Mouse (Mus musculus): Measurements from ENCODE around the gene Auts2. TPM values are rescaled to one million over a fixed set of nuclear protein-coding genes. Genes with fewer than 3 reads are reported as not detected.

The Auts2 gene
- polyA plus RNA-seq, 1 experiment from 2014 or later, result 17.9 TPM

DNA sequence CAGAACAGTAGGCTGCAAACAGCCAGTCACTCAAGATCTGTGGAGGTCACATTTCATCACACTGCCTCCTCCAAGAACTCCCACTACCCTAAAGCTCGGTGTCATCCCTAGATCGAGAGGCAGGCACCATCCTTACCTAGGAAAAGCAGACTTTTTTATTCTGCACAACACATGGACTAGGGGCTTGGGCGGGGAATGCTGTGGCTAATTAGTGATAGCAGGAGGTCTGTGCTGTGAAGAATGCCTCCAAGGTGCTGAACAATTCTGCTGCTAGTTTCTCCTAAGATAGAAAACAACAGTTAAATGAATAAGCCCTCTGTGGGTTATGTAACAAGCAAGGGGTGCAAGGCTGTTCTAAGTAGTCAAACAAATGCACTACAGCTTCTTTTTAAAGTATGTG lies 717.7 kb downstream of the Auts2 start:
- no peaks in the 10 kb centered on the region for H3K27me3 ChIP-seq (ENCODE audit: insufficient read depth, low read length)
- WGBS, result 37% methylated on average over 3 of the region's 3 CpGs

DNA sequence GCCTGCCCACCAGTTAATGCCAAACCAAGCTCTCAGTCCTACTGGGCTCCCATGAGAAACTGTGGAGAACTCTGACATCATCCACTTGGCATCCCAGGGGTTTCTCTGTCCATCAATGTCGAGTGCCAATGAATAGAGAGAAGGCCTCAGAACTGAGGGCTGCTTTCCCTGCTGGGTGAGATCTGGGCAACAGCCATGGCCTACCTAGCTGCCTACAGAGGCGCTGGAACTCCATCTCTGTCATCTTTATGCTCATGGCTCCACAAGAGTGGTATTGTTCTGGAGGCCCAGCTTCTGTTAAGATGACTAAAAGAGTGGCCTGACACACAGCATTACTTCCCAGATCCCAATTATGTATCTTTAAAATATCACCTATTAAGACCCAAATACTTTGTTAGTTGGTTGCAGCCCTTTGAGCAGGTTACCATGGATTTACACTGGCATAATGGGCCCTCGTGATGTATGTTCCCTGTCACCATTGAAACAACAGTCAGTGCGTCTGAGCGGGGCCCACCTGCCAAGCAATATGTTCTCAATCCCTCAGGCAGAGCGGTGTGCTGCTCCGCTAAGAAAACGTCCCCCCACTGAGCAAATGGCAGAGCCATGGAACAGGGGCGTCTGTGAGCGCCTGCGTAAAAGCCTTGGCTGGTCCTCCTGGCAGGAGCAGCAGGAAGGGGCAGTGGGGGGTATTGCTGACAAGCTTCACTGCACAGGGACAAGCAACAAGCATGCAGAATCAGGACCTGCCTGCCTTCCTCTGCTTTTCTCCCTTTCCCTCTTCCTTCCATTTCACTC lies 718.8 kb downstream of the Auts2 start:
- Histone ChIP-seq H3K36me3 (ENCODE audit: insufficient read depth, low read length) (no peaks in the 10 kb centered on the region), H3K9me3 (ENCODE audit: low read length) (no peaks in the 10 kb centered on the region), H3K27ac (ENCODE audit: low read length) (no peak overlapping the region), H3K4me3 (ENCODE audit: low read length) (no peak overlapping the region), H3K4me1 (ENCODE audit: insufficient read depth, low read length) (peaks cover 12% of the 10 kb centered on the region; the same call in 1 of the 2 replicates), H3K27me3 (ENCODE audit: insufficient read depth, low read length) (no peaks in the 10 kb centered on the region), H3K9ac (replicated peaks; ENCODE audit: low read length) (no peak overlapping the region), H3K4me2 (replicated peaks; ENCODE audit: low read depth, low read length) (0 out of 2 replicates have a peak overlapping the region, but pooled peaks have one; percentile 10)
- ATAC-seq (ENCODE audit: low FRiP score, low TSS enrichment), result peak; percentile 65
- WGBS, result 37% methylated on average over 11 of the region's 11 CpGs

More for the DNA sequence above, 717.7 kb downstream of the Auts2 start:
- Histone ChIP-seq H3K9me3 (ENCODE audit: low read length) (no peaks in the 10 kb centered on the region), H3K27ac (ENCODE audit: low read length) (no peak overlapping the region), H3K4me2 (replicated peaks; ENCODE audit: low read depth, low read length) (no peak overlapping the region), H3K4me1 (ENCODE audit: insufficient read depth, low read length) (peaks cover 17% of the 10 kb centered on the region; the same call in 1 of the 2 replicates), H3K9ac (replicated peaks; ENCODE audit: low read length) (no peak overlapping the region), H3K4me3 (ENCODE audit: low read length) (no peak overlapping the region), H3K36me3 (ENCODE audit: insufficient read depth, low read length) (no peaks in the 10 kb centered on the region)
- no peak for ATAC-seq (ENCODE audit: low FRiP score, low TSS enrichment)

- H3K4me2 ChIP-seq (replicated peaks; ENCODE audit: low read depth, low read length), result no peak overlapping the region
- H3K36me3 ChIP-seq (ENCODE audit: insufficient read depth, low read length), result no peaks in the 10 kb centered on the region
- no peaks in the 10 kb centered on the region for H3K27me3 ChIP-seq (ENCODE audit: insufficient read depth, low read length)
- H3K27ac ChIP-seq (ENCODE audit: low read length), result no peak overlapping the region
- H3K4me1 ChIP-seq (ENCODE audit: insufficient read depth, low read length), result peaks cover 12% of the 10 kb centered on the region; the same call in 1 of the 2 replicates
- 86% methylated on average over 4 of the region's 4 CpGs for WGBS
- H3K9ac ChIP-seq (replicated peaks; ENCODE audit: low read length), result no peak overlapping the region
- no peak overlapping the region for H3K4me3 ChIP-seq (ENCODE audit: low read length)
- no peak for ATAC-seq (ENCODE audit: low FRiP score, low TSS enrichment)
- H3K9me3 ChIP-seq (ENCODE audit: low read length), result no peaks in the 10 kb centered on the region
These were observed 721.7 kb downstream of the Auts2 start for GRCm38 (mm10) chr5:131821461-131821860.

DNA sequence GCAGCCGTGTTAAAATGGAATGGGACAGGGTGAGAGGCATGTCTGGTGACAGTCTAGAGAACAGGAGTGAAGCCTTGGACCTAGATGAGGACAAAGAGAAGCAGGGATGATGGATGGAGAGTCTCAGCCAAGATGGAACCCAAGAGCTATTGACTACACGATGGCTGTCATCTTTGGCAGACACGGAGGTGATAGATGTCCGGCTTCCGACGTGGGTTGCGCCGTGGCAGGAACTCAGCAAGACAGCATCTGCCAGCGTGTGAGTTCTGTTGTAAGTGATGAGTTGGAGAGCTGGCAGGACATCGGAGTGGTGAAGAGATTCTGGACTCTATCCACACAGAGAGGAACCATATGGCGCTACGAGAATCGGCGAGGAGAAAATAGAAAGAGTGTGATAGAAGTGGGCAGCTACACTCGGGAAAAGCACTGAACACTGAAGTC lies 723.9 kb downstream of the Auts2 start:
- 91% methylated on average over 15 of the region's 15 CpGs for whole genome bisulfite sequencing
- ATAC-seq (ENCODE audit: low FRiP score, low TSS enrichment), result no peak
- H3K4me3 ChIP-seq (ENCODE audit: low read length), result no peak overlapping the region

GRCm38 (mm10) chr5:131815498-131815897 lies 727.6 kb downstream of the Auts2 start:
- Histone ChIP-seq H3K4me3 (ENCODE audit: low read length) (no peak overlapping the region), H3K27ac (ENCODE audit: low read length) (no peak overlapping the region), H3K4me1 (ENCODE audit: insufficient read depth, low read length) (0 out of 2 replicates have a peak, but pooled peaks cover 5% of the 10 kb centered on the region), H3K9me3 (ENCODE audit: low read length) (no peaks in the 10 kb centered on the region), H3K9ac (replicated peaks; ENCODE audit: low read length) (no peak overlapping the region), H3K27me3 (ENCODE audit: insufficient read depth, low read length) (no peaks in the 10 kb centered on the region), H3K36me3 (ENCODE audit: insufficient read depth, low read length) (no peaks in the 10 kb centered on the region), H3K4me2 (replicated peaks; ENCODE audit: low read depth, low read length) (no peak overlapping the region)
- WGBS, result 54% methylated on average over 3 of the region's 3 CpGs
- no peak for ATAC-seq (ENCODE audit: low FRiP score, low TSS enrichment)

More for the DNA sequence above, 723.9 kb downstream of the Auts2 start:
- Histone ChIP-seq H3K27me3 (ENCODE audit: insufficient read depth, low read length) (no peaks in the 10 kb centered on the region), H3K9ac (replicated peaks; ENCODE audit: low read length) (no peak overlapping the region), H3K4me1 (ENCODE audit: insufficient read depth, low read length) (peaks cover 3% of the 10 kb centered on the region; the same call in 1 of the 2 replicates), H3K9me3 (ENCODE audit: low read length) (no peaks in the 10 kb centered on the region), H3K4me2 (replicated peaks; ENCODE audit: low read depth, low read length) (no peak overlapping the region), H3K36me3 (ENCODE audit: insufficient read depth, low read length) (no peaks in the 10 kb centered on the region), H3K27ac (ENCODE audit: low read length) (no peak overlapping the region)

GRCm38 (mm10) chr5:131814503-131815003 lies 728.6 kb downstream of the Auts2 start:
- H3K27me3 ChIP-seq (ENCODE audit: insufficient read depth, low read length), result no peaks in the 10 kb centered on the region
- no peaks in the 10 kb centered on the region for H3K36me3 ChIP-seq (ENCODE audit: insufficient read depth, low read length)
- H3K4me2 ChIP-seq (replicated peaks; ENCODE audit: low read depth, low read length), result no peak overlapping the region
- 0 out of 2 replicates have a peak, but pooled peaks cover 5% of the 10 kb centered on the region for H3K4me1 ChIP-seq (ENCODE audit: insufficient read depth, low read length)
- no peak overlapping the region for H3K9ac ChIP-seq (replicated peaks; ENCODE audit: low read length)
- 73% methylated on average over 9 of the region's 9 CpGs for WGBS
- H3K27ac ChIP-seq (ENCODE audit: low read length), result no peak overlapping the region
- no peak overlapping the region for H3K4me3 ChIP-seq (ENCODE audit: low read length)
- no peaks in the 10 kb centered on the region for H3K9me3 ChIP-seq (ENCODE audit: low read length)
- no peak for ATAC-seq (ENCODE audit: low FRiP score, low TSS enrichment)

DNA sequence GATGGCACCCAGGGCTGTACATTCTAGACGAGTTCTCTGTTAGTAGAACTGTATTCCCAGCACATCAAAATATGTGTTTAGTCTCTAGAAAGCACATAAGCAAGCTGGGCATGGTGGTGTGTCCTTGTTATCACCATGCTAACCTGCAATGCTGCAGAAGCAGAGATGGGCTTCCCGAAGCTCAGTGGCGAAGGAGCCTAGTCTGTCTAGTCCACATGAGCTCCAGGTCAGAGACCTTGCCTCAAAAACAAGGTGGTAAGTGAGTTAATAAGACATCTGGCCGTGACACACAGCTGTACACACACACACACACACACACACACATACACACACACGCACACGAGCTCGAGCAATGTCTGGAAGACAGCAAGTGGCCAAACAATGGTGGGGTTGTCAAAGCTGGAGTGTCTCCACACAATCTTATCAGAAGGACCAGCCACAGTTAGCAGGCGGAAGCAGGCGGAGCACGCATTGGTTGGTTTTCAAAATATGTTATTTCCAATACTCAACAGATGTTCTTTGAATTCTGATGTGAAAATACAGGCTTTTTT lies 729.1 kb downstream of the Auts2 start:
- no peaks in the 10 kb centered on the region for H3K36me3 ChIP-seq (ENCODE audit: insufficient read depth, low read length)
- 0 out of 2 replicates have a peak, but pooled peaks cover 5% of the 10 kb centered on the region for H3K4me1 ChIP-seq (ENCODE audit: insufficient read depth, low read length)
- WGBS, result 75% methylated on average over 10 of the region's 10 CpGs
- H3K9ac ChIP-seq (replicated peaks; ENCODE audit: low read length), result no peak overlapping the region
- no peak overlapping the region for H3K4me3 ChIP-seq (ENCODE audit: low read length)
- no peak for ATAC-seq (ENCODE audit: low FRiP score, low TSS enrichment)
- H3K4me2 ChIP-seq (replicated peaks; ENCODE audit: low read depth, low read length), result no peak overlapping the region
- no peaks in the 10 kb centered on the region for H3K27me3 ChIP-seq (ENCODE audit: insufficient read depth, low read length)
- no peak overlapping the region for H3K27ac ChIP-seq (ENCODE audit: low read length)
- no peaks in the 10 kb centered on the region for H3K9me3 ChIP-seq (ENCODE audit: low read length)

DNA sequence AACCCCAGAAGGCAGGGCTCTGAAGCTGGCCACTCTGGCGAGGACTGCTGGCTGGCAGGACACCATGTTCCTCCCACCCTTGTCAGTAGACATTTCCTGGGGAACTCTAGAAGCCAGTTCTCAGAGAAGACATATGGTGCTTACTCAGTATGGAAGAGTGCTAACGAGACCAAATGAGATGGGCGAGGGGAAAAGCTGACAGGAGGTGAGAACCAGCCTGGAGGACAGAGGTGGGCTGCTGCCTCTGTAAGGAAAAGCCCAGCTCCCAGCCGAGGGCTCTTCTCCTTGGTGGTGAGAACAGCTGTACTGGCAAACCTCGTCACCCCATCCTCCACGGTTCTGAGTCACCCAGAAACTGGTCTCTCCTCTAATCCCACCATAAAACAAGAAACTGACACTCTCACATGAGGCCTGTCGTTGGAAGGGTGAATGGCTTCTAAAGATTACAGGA lies 729.8 kb downstream of the Auts2 start:
- Histone ChIP-seq H3K9ac (replicated peaks; ENCODE audit: low read length) (no peak overlapping the region), H3K27ac (ENCODE audit: low read length) (no peak overlapping the region), H3K9me3 (ENCODE audit: low read length) (no peaks in the 10 kb centered on the region), H3K4me1 (ENCODE audit: insufficient read depth, low read length) (0 out of 2 replicates have a peak, but pooled peaks cover 5% of the 10 kb centered on the region), H3K36me3 (ENCODE audit: insufficient read depth, low read length) (no peaks in the 10 kb centered on the region), H3K27me3 (ENCODE audit: insufficient read depth, low read length) (no peaks in the 10 kb centered on the region), H3K4me3 (ENCODE audit: low read length) (no peak overlapping the region), H3K4me2 (replicated peaks; ENCODE audit: low read depth, low read length) (no peak overlapping the region)
- 32% methylated on average over 7 of the region's 7 CpGs for WGBS
- no peak for ATAC-seq (ENCODE audit: low FRiP score, low TSS enrichment)

DNA sequence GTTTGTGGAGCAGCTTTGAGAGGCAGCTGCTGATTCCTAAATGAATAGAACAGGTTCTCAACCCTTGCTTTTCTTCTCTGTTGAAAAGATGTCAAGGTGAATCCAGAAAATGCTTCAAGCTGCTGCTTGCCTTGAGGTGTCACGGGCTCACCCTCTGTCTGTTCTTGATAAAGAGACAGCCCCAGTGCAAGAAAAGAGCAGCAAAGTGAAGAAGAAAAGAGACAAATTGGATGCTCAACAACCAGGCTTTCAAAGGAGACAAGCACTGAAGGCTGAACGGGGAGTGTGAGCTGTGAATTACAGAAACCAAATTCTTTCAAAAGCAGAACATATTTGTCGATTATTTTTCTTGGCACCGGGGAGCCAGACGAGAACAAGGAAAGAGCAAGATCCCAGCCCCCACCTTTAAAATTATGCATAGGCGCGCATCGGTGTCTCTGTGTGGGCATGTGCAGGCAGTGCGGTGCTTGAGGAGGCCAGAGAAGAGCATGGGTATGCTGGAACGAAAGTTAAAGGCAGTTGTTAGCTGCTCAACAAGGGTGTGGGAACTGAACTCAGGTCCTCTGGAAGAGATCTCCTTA lies 730.6 kb downstream of the Auts2 start:
- Histone ChIP-seq H3K4me3 (ENCODE audit: low read length) (no peak overlapping the region), H3K9me3 (ENCODE audit: low read length) (no peaks in the 10 kb centered on the region), H3K4me1 (ENCODE audit: insufficient read depth, low read length) (0 out of 2 replicates have a peak, but pooled peaks cover 5% of the 10 kb centered on the region), H3K9ac (replicated peaks; ENCODE audit: low read length) (no peak overlapping the region), H3K27ac (ENCODE audit: low read length) (no peak overlapping the region), H3K4me2 (replicated peaks; ENCODE audit: low read depth, low read length) (no peak overlapping the region), H3K36me3 (ENCODE audit: insufficient read depth, low read length) (no peaks in the 10 kb centered on the region), H3K27me3 (ENCODE audit: insufficient read depth, low read length) (no peaks in the 10 kb centered on the region)
- ATAC-seq (ENCODE audit: low FRiP score, low TSS enrichment), result no peak
- 73% methylated on average over 10 of the region's 10 CpGs for WGBS

Measured in kidney, embryonic 16.5 days (tissue).